Mouse (Mus musculus) skeletal muscle tissue, postnatal 0 days (tissue): ENCODE measurements around the gene Syt11. TPM values are rescaled to one million over a fixed set of nuclear protein-coding genes. Genes with fewer than 3 reads are reported as not detected.

Experiments
- polyA plus RNA-seq: library from polyadenylated mRNA; unstranded; fragments of >200 nt; fragmentation: Nextera tagmentation; extraction: Ambion mirVana; gene quantifications from 2 replicates; pipeline ENCODE4 v1.2.1, GENCODE M21; 2015

Gene Syt11
- 3.5 and 3.6 TPM in 2 replicates for polyA plus RNA-seq

GRCm38 (mm10) chr3:88774939-88775841 is at the start of gene Syt11:
Syt11 (minus strand) TSS chr3:88775164.

GRCm38 (mm10) chr3:88716399-88717197 is 58.4 kb downstream of the Syt11 start, which contains the start of gene Rit1:
Rit1 (plus strand) TSS chr3:88716838.

Other genes with a start within 250 kb of the Syt11 start
- gene Mex3a, start 242.8 kb downstream of the Syt11 start, polyA plus RNA-seq = 2.9 TPM in 2 replicates
- 0.22 and 4.9 TPM in 2 replicates for gene Rab25, start 226.9 kb downstream of the Syt11 start, polyA plus RNA-seq
- 99.9 and 111 TPM in 2 replicates for gene Lamtor2, start 222.1 kb downstream of the Syt11 start, polyA plus RNA-seq
- 23.9 and 24.8 TPM in 2 replicates for gene Ubqln4, start 221.4 kb downstream of the Syt11 start, polyA plus RNA-seq
- 123 and 159 TPM in 2 replicates for gene Ssr2, start 199.3 kb downstream of the Syt11 start, polyA plus RNA-seq
- gene Arhgef2, start 169.2 kb downstream of the Syt11 start, polyA plus RNA-seq = 78.9 and 79.6 TPM in 2 replicates
- gene Rxfp4, start 122.0 kb downstream of the Syt11 start, polyA plus RNA-seq = not detected in 2 replicates
- gene Khdc4, start 89.4 kb downstream of the Syt11 start, polyA plus RNA-seq = 32.3 and 34.5 TPM in 2 replicates
- 49.5 and 51.0 TPM in 2 replicates for gene Rit1, start 58.3 kb downstream of the Syt11 start, polyA plus RNA-seq
- 2.8 and 2.9 TPM in 2 replicates for gene Gon4l, start 60.1 kb upstream of the Syt11 start, polyA plus RNA-seq
- 36.3 and 39.4 TPM in 2 replicates for gene Msto1, start 138.8 kb upstream of the Syt11 start, polyA plus RNA-seq
- gene Ash1l, start 175.5 kb upstream of the Syt11 start, polyA plus RNA-seq = 9.1 and 9.2 TPM in 2 replicates
- gene Dap3, start 176.0 kb upstream of the Syt11 start, polyA plus RNA-seq = 80.8 and 94.1 TPM in 2 replicates